Mouse (Mus musculus) right cerebral cortex, postnatal 10 days (tissue): ENCODE results near the gene Cemip2.

Experiments
- DNase-seq, 2 experiments: peaks; one replicate each; pipeline ENCODE4 v3.0.0; 2021; ENCODE audit warnings: low spot score in 2 of 2

The Cemip2 gene

DNA sequence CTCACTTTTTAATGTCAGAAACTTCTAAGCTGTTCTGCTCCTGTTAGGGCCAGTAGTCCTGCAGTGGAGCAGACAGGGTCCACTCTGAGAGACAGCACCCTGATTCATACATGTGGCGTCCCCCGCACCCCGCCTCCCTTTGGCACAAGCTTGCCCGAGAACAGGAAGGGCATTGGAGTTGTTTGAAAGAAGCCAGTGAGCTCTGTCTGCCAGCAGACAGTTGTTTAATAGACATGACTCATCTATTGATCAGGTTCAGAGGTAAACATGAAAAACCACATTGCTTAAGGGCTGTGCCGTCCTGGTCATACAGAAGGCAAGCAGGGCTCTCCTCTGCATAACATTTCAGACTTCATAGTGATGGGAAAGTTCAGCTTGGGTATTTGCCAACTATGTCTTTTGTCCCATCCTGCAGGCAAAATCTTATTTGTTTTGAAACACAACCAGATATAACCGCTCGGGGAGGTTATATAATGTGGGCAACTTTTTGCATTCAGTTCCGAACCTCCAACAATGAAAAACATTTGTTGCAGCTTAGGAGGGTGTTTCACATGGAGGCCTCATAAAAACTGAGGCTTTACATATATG is 36.4 kb downstream of the Cemip2 start:
- DNase-seq = peak; percentile 46 to 59

- no peak for DNase-seq
These were observed 38.1 kb downstream of the Cemip2 start for GRCm38 (mm10) chr19:21816260-21816659.

DNA sequence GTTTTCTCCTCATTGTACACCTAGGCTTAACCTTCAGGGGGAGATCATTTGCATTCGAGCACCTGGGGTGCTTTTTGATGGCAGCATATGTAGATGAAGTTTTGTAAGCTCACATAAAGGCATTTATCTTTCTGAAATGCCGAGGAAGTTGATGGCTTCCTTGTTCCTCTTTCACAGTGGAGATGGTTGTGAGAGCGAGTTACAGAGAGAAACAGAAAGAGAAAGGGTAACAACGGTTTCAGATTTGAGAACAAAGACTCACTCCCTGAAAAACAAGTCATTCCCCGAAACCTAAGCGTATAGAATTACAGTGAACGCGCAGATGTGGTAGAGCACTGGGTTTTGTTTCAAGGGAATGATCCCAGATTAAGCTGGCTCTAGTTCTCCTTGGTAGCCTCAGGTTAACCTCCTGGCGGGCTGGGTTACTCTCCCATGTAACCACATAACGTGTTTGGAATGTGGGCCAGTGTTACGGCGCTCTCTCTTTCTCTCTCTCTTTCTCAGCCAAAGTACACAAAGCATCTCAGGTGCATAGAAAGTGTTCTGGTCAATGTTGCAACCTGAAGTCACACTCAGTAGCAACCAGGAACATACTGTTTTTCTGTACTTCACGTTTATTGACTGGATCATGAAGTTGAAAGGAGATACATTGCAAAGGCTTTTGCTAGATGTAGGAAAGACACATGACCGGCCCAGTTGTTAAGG is 40.0 kb downstream of the Cemip2 start:
- no peak for DNase-seq

- DNase-seq = no peak
These were observed 41.4 kb downstream of the Cemip2 start for GRCm38 (mm10) chr19:21819585-21819984.

DNA sequence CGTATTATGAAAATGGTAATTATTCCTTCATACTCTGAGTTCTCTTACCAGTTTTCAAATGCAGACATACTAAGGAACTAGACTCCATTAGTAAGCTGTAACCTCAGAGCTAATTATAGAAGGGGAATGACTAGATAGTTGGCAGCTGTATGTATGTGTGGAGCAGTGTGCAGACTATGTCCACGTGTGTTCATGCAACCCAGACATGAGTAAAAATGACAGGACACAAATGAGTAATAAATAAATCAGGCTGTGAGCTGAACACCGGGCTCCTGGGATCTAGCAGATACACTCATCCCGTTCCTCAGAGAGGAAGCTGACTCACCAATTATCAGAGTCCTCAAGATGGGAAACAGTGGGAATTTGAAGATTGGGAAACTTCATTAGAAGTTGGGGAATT is 42.0 kb downstream of the Cemip2 start:
- no peak for DNase-seq

GRCm38 (mm10) chr19:21821877-21822276 is 43.7 kb downstream of the Cemip2 start:
- DNase-seq = no peak

GRCm38 (mm10) chr19:21824146-21824545 is 46.0 kb downstream of the Cemip2 start:
- no peak for DNase-seq

DNA sequence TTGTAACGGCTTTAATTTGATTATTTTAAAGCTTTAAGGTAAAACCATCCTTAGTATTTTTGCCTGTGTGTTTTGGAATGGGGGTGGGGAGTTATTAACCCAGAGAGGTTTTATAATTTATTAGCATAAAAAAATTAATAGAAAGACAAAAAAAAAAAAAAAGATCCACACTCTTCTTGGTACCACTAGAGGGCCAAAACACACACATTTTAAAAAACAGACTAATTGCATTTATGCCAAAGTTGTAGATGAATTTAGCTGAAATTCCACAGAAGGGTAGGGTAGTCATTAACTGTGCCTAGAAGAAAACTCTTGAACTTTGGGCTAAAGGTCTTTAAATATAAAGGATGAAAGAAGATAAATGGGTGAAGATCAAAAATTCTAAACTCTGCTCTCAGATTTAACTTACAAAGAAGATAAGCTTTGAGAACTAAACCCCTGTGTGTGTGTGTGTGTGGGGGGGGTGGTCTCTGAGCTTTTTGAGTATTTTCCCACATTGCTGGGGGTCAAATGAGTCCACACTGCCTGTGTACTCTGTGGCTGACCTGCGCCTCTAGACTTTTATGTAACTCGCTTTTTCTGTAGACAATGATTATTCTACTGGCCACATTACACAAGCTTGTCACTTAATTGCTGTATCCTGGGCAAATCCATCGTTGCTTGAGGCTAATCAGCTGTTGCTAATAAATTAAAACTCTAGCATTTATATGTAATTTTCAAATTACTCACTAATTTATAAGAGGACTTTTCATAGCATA is 47.2 kb downstream of the Cemip2 start:
- DNase-seq = no peak

GRCm38 (mm10) chr19:21833416-21833992 is 55.4 kb downstream of the Cemip2 start:
- no peak for DNase-seq

DNA sequence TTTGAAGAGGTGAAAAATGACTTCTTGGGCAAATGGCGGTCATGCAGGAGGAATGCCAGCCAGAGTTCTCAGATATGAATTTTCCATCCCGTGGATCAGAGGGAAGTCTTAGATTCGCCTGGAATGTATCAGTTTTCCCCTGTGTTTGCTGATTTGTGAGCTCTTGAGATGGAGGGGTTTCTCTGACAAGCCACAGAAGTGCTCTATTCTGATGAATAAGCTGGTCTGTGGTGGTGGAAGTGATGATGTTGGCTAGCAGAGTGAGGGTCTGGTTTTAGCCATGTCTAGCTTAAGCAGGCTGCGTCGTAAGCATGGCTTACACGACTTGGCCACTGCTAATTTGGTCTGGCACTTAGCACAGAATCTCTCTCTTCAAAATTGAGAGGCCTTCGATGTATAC is 56.8 kb downstream of the Cemip2 start:
- no peak for DNase-seq

DNA sequence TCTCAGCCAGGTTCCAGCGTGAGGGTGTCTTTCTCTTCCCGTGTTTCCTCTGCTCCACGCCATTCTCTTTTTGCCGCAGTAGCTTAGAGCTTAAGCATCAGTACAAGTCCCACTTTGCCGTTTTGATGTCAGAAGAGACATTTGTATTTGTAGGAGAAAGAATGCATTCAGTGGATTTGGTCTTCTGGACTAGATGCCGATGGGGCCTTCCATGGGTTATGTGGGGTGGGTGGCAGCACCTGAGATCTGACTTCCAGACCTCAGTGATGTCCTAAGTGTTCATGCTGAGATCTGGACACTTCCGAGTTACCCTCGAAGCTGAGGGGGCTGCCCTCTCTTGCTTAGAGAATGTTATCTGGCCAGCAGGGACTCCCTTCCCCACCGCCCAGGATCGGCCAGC is 72.6 kb downstream of the Cemip2 start:
- no peak for DNase-seq

GRCm38 (mm10) chr19:21854526-21855228 is 76.5 kb downstream of the Cemip2 start:
- DNase-seq = no peak

DNA sequence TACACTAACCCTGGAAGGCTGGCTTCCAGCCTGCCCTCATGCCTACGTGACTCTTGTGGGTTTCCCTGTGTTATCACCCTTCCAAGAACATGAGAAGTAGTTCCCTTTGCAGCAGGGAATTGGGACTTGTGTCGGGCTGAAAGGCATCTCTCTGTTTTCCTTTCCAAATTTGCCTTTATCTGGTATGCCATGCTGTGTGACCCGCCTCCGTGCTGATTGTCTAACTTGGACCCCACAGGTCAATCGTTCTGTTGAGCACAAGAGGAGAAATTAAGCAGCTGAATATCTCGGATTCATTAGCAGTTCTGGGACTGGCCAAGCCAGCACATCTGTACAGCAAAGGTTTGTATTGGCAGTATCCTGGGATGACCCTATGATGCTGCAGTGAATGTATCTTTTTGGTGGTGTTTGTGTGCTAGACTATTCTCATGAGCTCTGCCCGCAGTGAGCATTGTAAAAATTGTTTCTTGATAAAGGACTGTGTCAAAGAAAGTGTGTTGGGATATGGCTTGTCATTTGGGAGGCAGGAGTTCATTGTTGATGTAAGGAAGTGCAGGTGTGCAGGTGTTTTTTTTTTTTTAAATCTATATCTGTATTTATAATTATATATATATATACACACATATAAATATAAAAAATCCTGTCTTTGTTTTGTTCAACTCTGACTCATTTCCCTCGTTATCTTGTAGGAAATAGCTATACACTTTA is 77.4 kb downstream of the Cemip2 start:
- DNase-seq = no peak

- DNase-seq = no peak
These were observed 80.8 kb downstream of the Cemip2 start for GRCm38 (mm10) chr19:21858846-21859521.

DNA sequence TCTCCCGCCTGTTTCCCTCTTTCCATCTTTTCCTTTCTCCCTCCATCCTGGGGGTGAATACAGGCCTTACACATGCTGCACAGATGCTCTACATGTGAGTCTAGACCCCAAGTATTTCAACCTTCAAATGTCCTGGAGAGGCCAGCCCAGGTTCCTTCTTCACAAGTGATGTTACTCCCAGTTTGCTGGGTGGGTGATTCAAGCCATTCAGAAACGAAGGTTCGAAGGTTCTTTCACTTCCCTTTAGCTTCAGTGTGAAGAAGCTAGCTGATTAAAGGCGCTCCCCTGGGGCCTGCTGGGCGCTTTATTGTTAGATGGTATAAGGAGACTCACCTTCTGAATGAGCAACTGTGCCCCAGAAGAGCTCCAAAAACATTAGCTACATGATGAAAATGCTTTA is 82.0 kb downstream of the Cemip2 start:
- DNase-seq = no peak

DNA sequence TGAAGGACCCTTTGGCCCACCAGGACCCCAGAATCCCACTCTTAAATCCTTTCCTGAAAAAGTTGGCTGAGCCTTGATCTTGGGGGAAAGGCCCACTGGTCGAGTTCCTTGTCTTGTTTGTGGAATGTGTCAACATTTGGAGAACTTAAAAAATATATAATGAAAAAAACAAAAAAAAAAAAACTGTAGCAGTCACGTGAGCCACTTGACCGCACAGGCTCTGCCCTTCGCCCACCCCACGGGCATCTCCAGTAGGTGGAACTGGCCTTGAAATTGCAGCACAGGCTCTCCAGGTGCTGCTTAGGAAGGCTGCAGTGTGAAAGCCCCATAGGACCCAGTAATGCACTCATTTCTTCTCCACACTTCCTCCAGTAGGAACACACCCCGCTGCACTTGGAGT is 82.8 kb downstream of the Cemip2 start:
- DNase-seq = no peak

- DNase-seq = no peak
These were observed 84.3 kb downstream of the Cemip2 start for GRCm38 (mm10) chr19:21862289-21862990.

- DNase-seq = no peak
These were observed 85.1 kb downstream of the Cemip2 start for GRCm38 (mm10) chr19:21862991-21863931.
